Mouse (Mus musculus): ENCODE results near the gene Stau1.
A peak's percentile ranks its signal among the peaks of the same experiment; 100 is the strongest.

The Stau1 gene

GRCm38 (mm10) chr2:166983351-166983894 lies 12.7 kb downstream of the Stau1 start:
- no peak for DNase-seq

GRCm38 (mm10) chr2:166980161-166980560 lies 15.9 kb downstream of the Stau1 start:
- DNase-seq = no peak

GRCm38 (mm10) chr2:166977490-166977889 lies 18.6 kb downstream of the Stau1 start:
- DNase-seq = no peak

GRCm38 (mm10) chr2:166976356-166976755 lies 19.7 kb downstream of the Stau1 start:
- DNase-seq = no peak

GRCm38 (mm10) chr2:166974177-166974872 lies 21.8 kb downstream of the Stau1 start:
- DNase-seq = no peak

GRCm38 (mm10) chr2:166973153-166973552 lies 22.9 kb downstream of the Stau1 start:
- no peak for DNase-seq

- no peak for DNase-seq
These were observed 31.3 kb downstream of the Stau1 start for GRCm38 (mm10) chr2:166964773-166965172.

- DNase-seq = no peak
These were observed 32.8 kb downstream of the Stau1 start for GRCm38 (mm10) chr2:166963257-166963656.

- no peak for DNase-seq
These were observed 35.3 kb downstream of the Stau1 start for GRCm38 (mm10) chr2:166960648-166961330.

- DNase-seq = peak; percentile 70
These were observed 39.3 kb downstream of the Stau1 start for GRCm38 (mm10) chr2:166956805-166957204.

GRCm38 (mm10) chr2:166952151-166952550 lies 43.9 kb downstream of the Stau1 start:
- DNase-seq = no peak

- peak; percentile 38 for DNase-seq
These were observed 45.0 kb downstream of the Stau1 start for GRCm38 (mm10) chr2:166950853-166951648.

- no peak for DNase-seq
These were observed 47.2 kb downstream of the Stau1 start for GRCm38 (mm10) chr2:166948936-166949335.

- DNase-seq = no peak
These were observed 47.9 kb downstream of the Stau1 start for GRCm38 (mm10) chr2:166948246-166948645.

- DNase-seq = peak; percentile 45
These were observed 50.6 kb downstream of the Stau1 start for GRCm38 (mm10) chr2:166945456-166945855.

GRCm38 (mm10) chr2:166944346-166944745 lies 51.8 kb downstream of the Stau1 start:
- no peak for DNase-seq

GRCm38 (mm10) chr2:166943146-166943545 lies 53.0 kb downstream of the Stau1 start:
- no peak for DNase-seq

- no peak for DNase-seq
These were observed 59.9 kb downstream of the Stau1 start for GRCm38 (mm10) chr2:166936166-166936565.

GRCm38 (mm10) chr2:166935582-166935981 lies 60.5 kb downstream of the Stau1 start:
- no peak for DNase-seq

- no peak for DNase-seq
These were observed 61.7 kb downstream of the Stau1 start for GRCm38 (mm10) chr2:166934416-166934815.

GRCm38 (mm10) chr2:166933943-166934342 lies 62.2 kb downstream of the Stau1 start:
- no peak for DNase-seq

- no peak for DNase-seq
These were observed 72.1 kb downstream of the Stau1 start for GRCm38 (mm10) chr2:166923971-166924370.

GRCm38 (mm10) chr2:166910536-166910935 lies 85.6 kb downstream of the Stau1 start:
- no peak for DNase-seq

Measured in kidney, postnatal 10 days (tissue).